Mouse (Mus musculus) 416B (cell line): Measurements from ENCODE around the gene Ndrg4.
"Not testable (repeated sequence)": the region's sequence is repeated elsewhere in the genome, so short reads cannot be mapped to it uniquely, and the experiment has no call there.

Experiments used
- DNase-seq: peaks from one replicate; pipeline ENCODE4 v3.0.0; 2011; ENCODE audit warnings: low read depth

The Ndrg4 gene

DNA sequence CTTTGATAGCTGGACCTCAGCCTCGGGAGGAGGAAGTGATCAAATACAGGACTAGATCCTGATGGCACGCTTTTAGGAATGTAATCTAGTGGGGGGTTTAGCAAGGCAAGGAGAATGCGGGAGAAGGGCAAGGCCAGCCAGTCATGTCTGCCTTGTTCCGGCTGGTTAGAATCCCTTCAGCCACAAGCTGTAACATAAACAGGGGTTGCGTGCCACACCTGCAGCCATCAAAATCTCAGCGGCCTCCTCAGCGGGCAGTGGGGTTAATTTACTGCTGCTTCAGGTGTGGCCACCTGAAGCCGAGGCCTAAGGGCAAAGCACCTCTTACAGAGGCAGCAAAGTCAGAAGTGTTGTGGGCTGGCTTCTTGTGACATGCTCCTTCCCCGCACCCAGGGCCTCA is at the start of gene Ndrg4:
Gene Ndrg4 (plus strand): TSS at position 350 of the 400 bp plus-strand sequence.
- no peak for DNase-seq

DNA sequence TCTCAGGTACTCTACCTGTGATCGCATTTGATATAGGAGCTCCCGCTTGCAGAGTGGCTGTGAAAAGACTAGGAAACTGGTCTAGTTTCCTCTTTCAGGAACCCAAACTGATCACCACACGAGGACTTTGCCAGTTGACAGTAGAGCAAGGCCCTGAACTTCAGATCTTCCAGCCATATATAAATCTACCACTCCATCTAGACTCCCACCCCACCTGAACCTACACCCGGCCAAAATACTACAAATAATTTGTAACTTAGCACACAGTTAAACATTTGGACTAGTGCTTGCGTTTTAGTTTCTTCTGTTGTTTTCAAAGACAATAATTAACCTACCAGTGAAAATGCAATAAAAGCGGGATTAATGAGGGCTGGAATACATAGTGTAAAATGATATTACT is 43.9 kb upstream of the Ndrg4 start:
- no peak for DNase-seq

DNA sequence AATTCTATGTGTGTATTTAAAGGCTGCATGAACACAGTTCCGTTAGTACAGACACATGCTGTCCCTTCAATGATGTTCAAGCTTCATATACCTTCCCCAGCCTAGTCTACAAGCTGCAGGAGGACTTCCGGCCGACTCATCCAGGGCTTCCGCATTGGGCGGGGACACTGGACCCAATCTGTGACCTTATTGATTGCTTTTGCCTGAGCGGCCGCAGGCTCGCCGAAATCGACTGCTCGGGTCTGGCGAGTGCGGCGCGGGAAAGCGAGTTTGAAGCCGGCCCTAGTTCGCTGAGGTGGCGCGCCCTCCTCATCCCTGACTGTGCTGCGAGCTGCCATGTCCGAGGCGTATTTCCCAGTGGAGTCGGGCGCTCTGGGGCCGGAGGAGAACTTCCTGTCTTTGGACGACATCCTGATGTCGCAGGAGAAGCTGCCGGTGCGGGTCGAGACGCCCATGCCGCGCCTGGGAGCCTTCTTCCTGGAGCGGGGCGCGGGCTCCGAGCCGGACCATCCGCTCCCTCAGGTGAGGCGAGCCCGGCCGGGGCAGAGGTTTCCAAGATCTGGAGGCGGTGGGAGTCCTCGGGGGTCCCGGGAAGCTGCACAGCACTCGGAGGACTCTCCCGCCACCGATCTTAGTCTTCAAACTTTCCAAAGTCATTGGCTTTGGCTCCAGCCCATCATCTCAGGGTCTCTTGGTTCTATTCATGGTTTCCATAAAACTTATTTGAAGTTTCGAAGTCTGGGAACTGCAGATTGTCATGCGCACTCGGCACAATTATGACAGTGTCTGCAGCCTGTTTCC is 43.3 kb upstream of the Ndrg4 start, which contains the start of gene Gins3:
Gene Gins3 (plus strand): TSS at position 192 of the 801 bp plus-strand sequence.
- DNase-seq = peak; percentile 95

- DNase-seq = peak; percentile 20
Measured at GRCm38 (mm10) chr8:95634063-95634340, 42.8 kb upstream of the Ndrg4 start.

- no peak for DNase-seq
Measured at GRCm38 (mm10) chr8:95644942-95645341, 31.8 kb upstream of the Ndrg4 start.

DNA sequence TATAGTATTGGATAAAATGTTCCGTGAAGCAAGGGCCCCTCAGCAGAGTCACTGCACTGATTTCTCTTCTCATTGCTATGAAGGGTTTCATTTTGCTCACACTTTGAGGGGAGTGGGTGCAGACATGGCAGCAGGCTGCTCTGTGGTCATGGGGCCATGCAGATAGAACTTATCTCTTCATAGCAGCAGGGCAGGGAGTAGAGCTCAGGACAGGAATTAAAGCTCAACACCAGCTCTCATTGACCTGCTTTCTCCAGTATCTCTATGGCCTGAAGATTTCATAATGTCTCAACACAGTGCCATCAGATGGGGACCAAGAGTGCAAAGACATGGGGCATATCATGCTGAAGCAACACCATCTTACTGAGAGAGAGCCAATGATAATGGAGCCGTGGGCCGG is 28.5 kb upstream of the Ndrg4 start:
- no peak for DNase-seq

DNA sequence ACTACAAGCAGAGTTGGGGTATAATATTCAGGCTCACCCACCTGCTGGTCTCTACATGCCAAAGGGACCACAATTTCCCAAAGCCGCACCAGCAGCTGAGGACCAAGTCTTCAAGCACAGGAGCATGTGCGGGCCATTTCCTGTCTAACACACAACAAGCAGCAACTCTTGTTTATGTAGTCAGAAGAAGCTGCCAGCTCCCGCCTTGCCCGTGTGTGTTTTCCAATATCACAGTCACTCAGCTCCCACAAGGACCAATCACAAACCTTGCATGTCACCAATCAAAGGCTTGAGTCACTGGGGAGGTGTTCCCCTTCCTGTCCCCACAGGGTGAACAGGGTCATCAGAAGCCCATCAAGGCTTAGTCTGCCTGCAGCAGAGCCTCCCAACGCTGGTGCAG is 23.4 kb upstream of the Ndrg4 start:
- DNase-seq = peak; percentile 8

GRCm38 (mm10) chr8:95655831-95656230 is 20.9 kb upstream of the Ndrg4 start:
- DNase-seq = no peak

DNA sequence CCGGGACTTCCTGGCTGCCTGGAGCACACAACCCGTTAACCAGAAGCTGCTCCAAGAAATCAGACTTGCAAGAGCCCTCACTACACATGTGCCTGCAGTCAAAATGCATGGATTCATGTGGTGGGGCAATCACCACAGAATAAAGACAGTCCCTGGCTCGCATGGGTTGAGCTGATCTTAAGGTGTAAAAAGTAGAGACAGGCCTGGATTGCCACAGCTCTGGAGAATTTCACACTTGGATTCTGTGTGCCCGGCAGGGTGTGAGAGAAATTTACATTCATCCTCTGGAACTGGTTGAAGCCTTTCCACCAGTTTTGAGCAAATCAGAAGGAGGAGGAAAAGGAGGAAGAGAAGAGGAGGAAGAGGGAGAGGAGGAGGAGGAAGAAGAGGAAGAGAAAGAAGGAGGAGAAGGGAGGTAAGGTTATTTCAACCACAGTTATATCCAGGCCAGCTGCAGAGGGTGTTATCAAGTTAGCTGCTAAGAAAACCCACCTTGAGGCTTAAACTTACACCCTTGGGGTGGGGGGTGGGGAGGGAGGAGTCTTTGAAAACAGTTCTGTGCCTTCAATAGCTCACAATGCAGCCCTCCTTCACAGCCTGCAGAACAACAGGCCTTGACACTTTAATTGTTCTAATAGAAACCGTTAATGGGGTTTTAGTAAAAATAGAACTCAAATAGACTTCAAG is 20.3 kb upstream of the Ndrg4 start:
- DNase-seq = no peak

DNA sequence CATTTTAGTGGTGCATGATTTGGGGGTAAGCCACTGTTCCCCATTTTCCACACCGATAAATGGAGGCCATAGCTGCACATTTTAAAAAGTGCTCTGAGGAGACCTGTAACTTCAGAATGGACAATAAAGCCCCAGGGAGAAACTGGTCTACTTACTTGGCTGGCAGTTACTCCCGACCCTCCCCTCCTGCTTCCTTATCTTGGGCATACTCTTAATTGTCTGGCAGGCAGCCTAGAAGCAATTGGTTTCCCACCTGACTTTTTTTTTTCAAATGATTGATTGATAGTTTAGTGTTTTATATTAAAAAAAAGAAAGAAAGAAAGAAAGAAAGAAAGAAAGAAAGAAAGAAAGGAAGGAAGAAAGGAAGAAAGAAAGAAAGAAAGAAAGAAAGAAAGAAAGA is 19.3 kb upstream of the Ndrg4 start:
- DNase-seq = no peak

GRCm38 (mm10) chr8:95660334-95660882 is 16.4 kb upstream of the Ndrg4 start:
- DNase-seq = no peak

DNA sequence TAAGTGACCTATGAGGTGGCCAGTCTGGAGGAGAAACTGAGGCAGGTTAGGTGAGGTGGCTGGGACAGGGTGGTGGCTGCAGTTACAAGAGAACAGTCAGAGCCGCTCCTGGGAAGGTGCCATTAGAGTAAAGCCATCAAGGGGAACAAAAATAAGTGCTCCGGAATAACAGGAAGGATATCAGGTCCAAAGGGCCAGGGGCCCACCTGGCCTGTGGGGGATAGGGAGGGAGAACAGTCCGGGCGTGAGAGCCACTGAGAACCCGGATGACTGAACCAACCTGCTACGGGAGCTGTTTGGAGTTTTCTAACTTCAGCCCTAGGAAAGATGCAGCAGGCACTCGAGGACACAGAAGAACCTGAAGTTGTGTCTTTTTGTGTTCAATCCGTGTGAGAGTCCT is 15.7 kb upstream of the Ndrg4 start:
- no peak for DNase-seq

- DNase-seq = no peak
Measured at GRCm38 (mm10) chr8:95661575-95661974, 15.2 kb upstream of the Ndrg4 start.

GRCm38 (mm10) chr8:95662885-95663598 is 13.7 kb upstream of the Ndrg4 start:
- peak; percentile 12 for DNase-seq

GRCm38 (mm10) chr8:95663599-95663949 is 13.2 kb upstream of the Ndrg4 start:
- DNase-seq = no peak

GRCm38 (mm10) chr8:95665813-95666452 is 10.8 kb upstream of the Ndrg4 start:
- DNase-seq = not testable (repeated sequence)

GRCm38 (mm10) chr8:95668163-95668958 is 8.4 kb upstream of the Ndrg4 start:
- no peak for DNase-seq

- DNase-seq = no peak
Measured at GRCm38 (mm10) chr8:95669967-95670366, 6.8 kb upstream of the Ndrg4 start.

DNA sequence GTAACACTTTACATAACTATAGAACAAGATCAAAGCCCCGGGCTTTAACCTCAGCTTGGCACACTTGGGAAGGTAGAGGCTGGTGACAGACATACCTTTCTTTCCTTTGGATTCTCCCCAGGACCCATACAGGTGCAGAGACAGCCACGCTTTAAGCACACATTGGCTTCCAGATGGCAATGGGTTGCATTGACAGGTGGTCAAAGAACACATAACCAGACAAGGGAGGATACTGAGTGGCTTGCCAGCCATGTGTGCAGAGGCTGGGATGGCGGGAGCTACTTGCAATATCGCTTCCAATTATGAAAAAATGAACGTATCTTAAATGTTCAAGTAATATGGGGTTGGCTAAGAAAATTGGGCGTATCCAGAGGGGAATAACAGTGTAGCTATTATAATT is 4.9 kb upstream of the Ndrg4 start:
- no peak for DNase-seq

- peak; percentile 51 for DNase-seq
Measured at GRCm38 (mm10) chr8:95672811-95673210, 4.0 kb upstream of the Ndrg4 start.

GRCm38 (mm10) chr8:95677591-95678023 is 827 bp downstream of the Ndrg4 start:
- DNase-seq = no peak
